Mouse (Mus musculus) C2C12 (cell line): ENCODE data around the gene Ebf1.

ENCODE experiments used
- CTCF ChIP-seq: IDR thresholded peaks from one replicate; pipeline ENCODE4 v1.5.1; 2011; ENCODE audit not compliant: control insufficient read depth, insufficient read depth, insufficient read length
- MAX ChIP-seq: IDR thresholded peaks from one replicate; pipeline ENCODE4 v1.6.1; 2011; ENCODE audit warnings: mild to moderate bottlenecking, control low read depth
- MYOG ChIP-seq: IDR thresholded peaks from one replicate; pipeline ENCODE4 v1.6.1; 2011; ENCODE audit not compliant: control insufficient read depth, insufficient read length; ENCODE audit errors: extremely low read depth
- USF1 ChIP-seq: IDR thresholded peaks from one replicate; pipeline ENCODE4 v1.6.1; 2011; ENCODE audit warnings: low read depth, mild to moderate bottlenecking, control low read depth, moderate library complexity

GRCm38 (mm10) chr11:45007311-45007710 is 390.2 kb downstream of the Ebf1 start:
- TF ChIP-seq CTCF (no peak), MYOG (no peak), USF1 (no peak), MAX (no peak)
